Mouse (Mus musculus) liver, adult 2 months (tissue): ENCODE results near the gene Hacd2.

Experiments
- CTCF ChIP-seq: fragments of 200-500 bp; IDR thresholded peaks from 2 replicates; pipeline ENCODE4 v1.5.1; 2011; ENCODE audit warnings: low read depth, low read length, control low read depth
- POLR2A ChIP-seq: fragments of 200-500 bp; IDR thresholded peaks from 2 replicates; pipeline ENCODE4 v1.6.1; 2011; ENCODE audit warnings: low read length, control low read depth; ENCODE audit not compliant: insufficient read depth; ENCODE audit errors: extremely low read depth

DNA sequence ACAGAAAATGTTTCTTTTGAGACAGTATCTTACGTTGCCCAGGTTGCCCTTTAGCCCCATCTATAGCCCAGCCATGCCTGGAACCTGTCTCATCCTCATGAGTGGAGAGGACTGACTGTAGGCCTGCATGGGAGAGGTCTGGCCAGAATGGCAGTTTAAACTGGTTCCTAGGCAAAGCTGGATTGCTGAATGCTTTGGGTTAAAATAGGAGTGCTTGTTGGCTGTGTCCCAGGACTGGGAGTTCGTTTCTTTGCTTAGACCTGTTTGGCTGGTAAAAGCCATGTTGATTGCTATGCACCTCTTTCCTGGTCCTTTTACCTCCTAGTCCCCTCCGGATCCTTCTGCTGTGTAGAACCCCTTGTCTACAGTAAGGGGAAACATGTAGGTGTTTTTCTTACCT lies 11.0 kb downstream of the Hacd2 start:
- TF ChIP-seq CTCF: no peak
- no peak for TF ChIP-seq POLR2A
